Mouse (Mus musculus) hindbrain, embryonic 13.5 days (tissue): ENCODE measurements at regions not wholly inside any gene's neighbourhood (a gene's known extent, or its start where the extent isn't known, plus 50 kb on each side); places are given as distances from the start of the nearest gene placed in this dataset.

Experiments
- ATAC-seq: fragments of 200-750 bp; cut with Nextera tagmentation; 2 replicates; pipeline ENCODE4 v1.8.0; 2017; ENCODE audit warnings: moderate TSS enrichment; ENCODE audit not compliant: low FRiP score
- H3K27ac ChIP-seq: fragments of 300-500 bp; sonication (generic); 2 replicates; pipeline ENCODE4 v1.5.1; 2015; ENCODE audit warnings: inconsistent platforms, mild to moderate bottlenecking, moderate library complexity
- H3K27me3 ChIP-seq: fragments of 300-500 bp; sonication (generic); 2 replicates; pipeline ENCODE4 v1.6.1; 2015; ENCODE audit warnings: mild to moderate bottlenecking, inconsistent platforms
- H3K36me3 ChIP-seq: fragments of 300-500 bp; sonication (generic); 2 replicates; pipeline ENCODE4 v1.6.1; 2015; ENCODE audit warnings: mild to moderate bottlenecking, inconsistent platforms
- H3K4me1 ChIP-seq: fragments of 300-500 bp; sonication (generic); replicated peaks from 2 replicates; pipeline ENCODE4 v1.6.1; 2015; ENCODE audit warnings: inconsistent platforms
- H3K4me2 ChIP-seq: fragments of 300-500 bp; sonication (generic); 2 replicates; pipeline ENCODE4 v1.6.1; 2015; ENCODE audit warnings: inconsistent platforms, mild to moderate bottlenecking, moderate library complexity
- H3K4me3 ChIP-seq: fragments of 300-500 bp; sonication (generic); 2 replicates; pipeline ENCODE4 v1.5.1; 2015; ENCODE audit warnings: mild to moderate bottlenecking, inconsistent platforms
- H3K9ac ChIP-seq: fragments of 300-500 bp; sonication (generic); 2 replicates; pipeline ENCODE4 v1.6.1; 2015; ENCODE audit warnings: mild to moderate bottlenecking, inconsistent platforms
- H3K9me3 ChIP-seq: fragments of 300-500 bp; sonication (generic); 2 replicates; pipeline ENCODE4 v1.6.1; 2016; ENCODE audit warnings: inconsistent platforms
- WGBS: fragments of 180-500 bp; shearing (Covaris S2); methylation state at CpG from one replicate; pipeline ENCODE4 v1.1.7; 2015; 5-methylcytosine and 5-hydroxymethylcytosine counted together

DNA sequence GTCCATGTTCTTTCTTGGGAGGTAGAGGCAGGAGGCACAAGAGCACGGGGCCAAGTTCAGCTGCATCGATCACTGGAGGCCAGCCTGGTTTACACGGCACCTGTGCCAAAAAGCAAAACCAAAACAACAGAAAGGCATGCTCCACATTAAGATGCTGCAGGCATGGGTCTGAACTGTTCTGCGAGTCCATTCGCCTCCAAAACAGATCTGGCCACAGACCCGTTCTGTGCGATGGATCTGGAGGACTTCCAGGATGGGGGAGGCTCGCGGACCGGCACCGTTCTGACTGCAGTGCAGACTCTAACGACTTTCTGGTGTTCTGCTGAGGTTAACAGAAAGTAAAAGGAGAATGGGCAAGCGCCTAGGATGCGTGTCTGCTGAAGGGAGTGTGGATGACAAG lies 52.3 kb downstream of the A230072I06Rik start:
- no peak for ATAC-seq
- H3K9ac ChIP-seq: no peak overlapping the region
- H3K4me3 ChIP-seq: no peak overlapping the region
- peaks cover 41% of the 10 kb centered on the region for H3K4me1 ChIP-seq
- peaks cover 84% of the 10 kb centered on the region for H3K27me3 ChIP-seq
- no peak overlapping the region for H3K27ac ChIP-seq
- H3K36me3 ChIP-seq: no peaks in the 10 kb centered on the region
- no peaks in the 10 kb centered on the region for H3K9me3 ChIP-seq
- 68% methylated on average over 14 of the region's 14 CpGs for WGBS
- no peak overlapping the region for H3K4me2 ChIP-seq

DNA sequence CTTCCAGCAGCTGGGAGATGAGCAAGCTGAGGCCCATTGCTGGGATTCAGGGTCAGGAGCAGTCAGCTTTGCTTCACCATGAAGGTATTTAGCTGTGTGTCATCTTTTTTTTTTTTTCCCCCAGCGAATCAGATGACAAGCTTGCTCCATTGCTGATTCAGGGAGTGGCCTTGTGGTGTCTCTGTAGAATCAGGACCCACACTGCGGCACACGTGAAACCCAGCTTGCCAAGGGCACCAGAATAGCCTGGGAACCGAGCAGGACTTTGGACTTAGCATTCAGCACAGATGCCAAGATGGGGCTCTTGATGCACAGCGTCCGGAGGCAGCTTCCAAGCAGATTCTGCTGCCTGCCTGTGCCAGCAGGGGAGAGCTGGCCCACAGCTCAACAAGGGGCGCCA lies 53.0 kb downstream of the A230072I06Rik start:
- Histone ChIP-seq H3K4me3 (no peak overlapping the region), H3K27me3 (peaks cover 88% of the 10 kb centered on the region), H3K9me3 (no peaks in the 10 kb centered on the region), H3K9ac (no peak overlapping the region), H3K27ac (no peak overlapping the region), H3K36me3 (no peaks in the 10 kb centered on the region), H3K4me1 (peaks cover 39% of the 10 kb centered on the region), H3K4me2 (no peak overlapping the region)
- no peak for ATAC-seq
- WGBS: 78% methylated on average over 7 of the region's 7 CpGs

DNA sequence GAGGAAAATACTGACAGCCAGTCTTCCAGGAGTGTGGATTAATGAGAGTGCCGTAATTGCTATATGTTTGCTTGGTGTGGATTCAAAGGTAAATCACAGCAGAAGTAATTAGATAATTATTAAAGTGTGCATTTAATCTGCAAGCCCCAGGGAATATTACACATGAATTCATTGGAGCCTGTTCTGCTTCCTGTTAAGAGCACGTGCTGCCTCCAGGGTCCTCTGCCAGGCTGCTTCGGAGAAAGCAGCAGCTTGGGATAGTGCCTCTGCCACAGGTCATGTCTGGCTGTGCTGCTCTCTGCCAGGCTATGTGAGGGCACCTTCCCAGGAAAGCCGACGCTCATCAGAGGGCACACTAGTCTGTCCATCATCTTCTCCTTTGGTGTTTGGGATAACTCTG lies 55.5 kb downstream of the A230072I06Rik start:
- Histone ChIP-seq H3K27ac (no peak overlapping the region), H3K4me1 (peaks cover 19% of the 10 kb centered on the region), H3K9me3 (no peaks in the 10 kb centered on the region), H3K9ac (no peak overlapping the region), H3K4me2 (no peak overlapping the region), H3K27me3 (peaks cover 89% of the 10 kb centered on the region), H3K4me3 (no peak overlapping the region), H3K36me3 (no peaks in the 10 kb centered on the region)
- no peak for ATAC-seq
- 54% methylated on average over 5 of the region's 5 CpGs for WGBS

DNA sequence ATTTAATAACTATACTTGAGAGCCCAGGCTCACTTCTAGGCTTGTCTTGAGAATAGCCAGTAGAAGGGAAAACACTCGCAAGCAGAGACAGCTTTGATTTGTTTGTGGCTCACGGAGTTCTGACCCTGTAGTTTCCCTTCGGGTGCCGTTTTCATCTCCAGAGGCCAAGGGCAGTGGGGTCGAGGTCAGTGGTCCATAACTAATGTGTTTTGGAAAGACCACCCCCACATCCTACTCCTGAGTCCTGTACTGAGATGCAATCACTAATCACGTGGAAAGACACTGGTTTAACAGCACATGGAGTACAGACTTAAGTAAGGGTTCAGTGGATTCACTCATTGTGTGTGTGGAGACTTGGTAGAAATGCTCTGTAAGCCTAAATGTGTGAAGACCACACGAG lies 56.0 kb downstream of the A230072I06Rik start:
- Histone ChIP-seq H3K27ac (no peak overlapping the region), H3K9ac (no peak overlapping the region), H3K4me3 (no peak overlapping the region), H3K9me3 (no peaks in the 10 kb centered on the region), H3K4me1 (peaks cover 15% of the 10 kb centered on the region), H3K36me3 (no peaks in the 10 kb centered on the region), H3K4me2 (no peak overlapping the region), H3K27me3 (peaks cover 89% of the 10 kb centered on the region)
- WGBS: 31% methylated on average over 7 of the region's 7 CpGs
- ATAC-seq: no peak

DNA sequence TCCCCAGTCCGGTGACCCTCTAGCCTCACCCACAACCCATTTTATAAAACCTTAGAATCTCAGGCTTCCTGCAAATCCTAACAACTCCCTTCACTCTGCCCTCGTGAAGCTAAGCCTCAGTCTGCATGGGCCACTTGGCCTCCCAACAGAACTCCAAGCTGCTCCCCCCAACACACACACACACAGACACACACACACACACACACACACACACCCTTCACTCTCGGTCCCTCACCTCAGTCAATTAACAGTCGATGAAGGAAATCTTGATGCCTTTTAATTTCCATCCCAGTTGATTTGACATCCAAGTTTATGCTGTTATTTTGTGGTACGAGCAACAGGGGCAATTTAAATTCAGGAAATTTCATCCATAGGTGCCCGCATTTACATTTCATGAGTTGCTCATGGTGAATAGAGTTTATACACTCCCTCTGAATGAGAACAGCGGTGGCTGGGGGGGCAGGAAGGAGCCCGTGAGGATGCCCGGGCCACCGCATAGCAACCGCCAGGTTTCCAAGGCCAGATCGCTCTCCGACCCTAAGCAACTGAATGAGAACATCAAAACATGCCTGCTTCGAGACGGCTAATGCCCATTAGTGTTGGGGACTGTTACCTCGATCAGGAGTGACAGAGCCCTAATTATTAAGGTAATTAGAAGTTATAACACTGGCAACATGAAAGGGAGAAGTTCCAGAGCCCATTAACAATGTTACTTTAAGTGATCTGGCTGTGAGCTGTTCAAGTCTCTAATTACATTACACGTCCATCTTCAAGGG lies 55.8 kb upstream of the Sox1 start:
- WGBS: 31% methylated on average over 17 of the region's 17 CpGs
- H3K36me3 ChIP-seq: no peaks in the 10 kb centered on the region
- no peak overlapping the region for H3K4me2 ChIP-seq
- no peak overlapping the region for H3K27ac ChIP-seq
- no peak overlapping the region for H3K9ac ChIP-seq
- no peaks in the 10 kb centered on the region for H3K9me3 ChIP-seq
- peaks cover 4% of the 10 kb centered on the region for H3K4me1 ChIP-seq
- H3K4me3 ChIP-seq: no peak overlapping the region
- ATAC-seq: no peak
- peaks cover 63% of the 10 kb centered on the region for H3K27me3 ChIP-seq

DNA sequence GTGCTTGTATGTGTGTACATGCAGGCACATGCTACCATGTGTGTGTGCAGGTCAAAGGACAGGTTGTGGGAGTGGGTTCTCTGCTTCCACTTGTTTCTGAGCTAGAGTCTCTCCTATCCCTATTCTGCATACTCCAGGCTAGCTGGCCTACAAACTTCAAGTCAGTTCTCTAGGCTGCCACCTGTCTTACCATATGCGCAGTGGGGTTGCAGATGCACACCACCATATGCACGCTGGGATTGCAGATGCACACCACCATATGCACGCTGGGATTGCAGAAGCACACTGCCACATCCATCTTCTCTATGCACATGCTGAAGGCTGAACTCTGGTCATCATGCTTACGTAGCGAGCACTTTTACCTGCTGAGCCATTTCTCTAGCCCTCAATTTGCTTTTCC lies 54.1 kb upstream of the Sox1 start:
- no peak for ATAC-seq
- no peak overlapping the region for H3K4me2 ChIP-seq
- H3K27ac ChIP-seq: no peak overlapping the region
- peaks cover 58% of the 10 kb centered on the region for H3K27me3 ChIP-seq
- WGBS: 83% methylated on average over 5 of the region's 5 CpGs
- H3K9me3 ChIP-seq: no peaks in the 10 kb centered on the region
- H3K36me3 ChIP-seq: no peaks in the 10 kb centered on the region
- H3K4me1 ChIP-seq: no peaks in the 10 kb centered on the region; the same call in 1 of the 2 replicates
- H3K4me3 ChIP-seq: no peak overlapping the region
- H3K9ac ChIP-seq: no peak overlapping the region
